Mouse (Mus musculus): ENCODE data around the gene Stx1a.
"Not testable (repeated sequence)": the region's sequence is repeated elsewhere in the genome, so short reads cannot be mapped to it uniquely, and the experiment has no call there.

Stx1a gene

DNA sequence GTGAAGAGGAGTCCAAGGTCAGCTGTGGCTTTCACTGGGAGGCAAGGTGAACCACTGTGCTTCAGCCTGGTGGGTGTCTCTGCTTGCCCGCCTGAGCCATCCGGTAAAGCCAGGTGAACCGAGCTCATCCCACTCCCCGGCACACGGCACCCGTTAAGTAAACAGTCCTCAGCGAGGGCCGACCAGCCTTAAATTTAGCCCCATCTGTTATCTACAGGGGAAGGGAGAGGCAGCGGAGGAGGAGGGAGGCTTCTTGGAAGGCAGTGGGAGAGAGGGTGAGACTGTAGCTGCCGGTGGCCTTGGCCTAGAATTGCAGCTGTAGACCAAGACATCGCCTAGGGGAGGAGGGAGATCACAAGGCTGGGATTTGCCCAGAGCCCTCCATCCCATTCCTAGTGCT, 17.5 kb downstream of the Stx1a start:
- peaks cover 34% of the 10 kb centered on the region for H3K36me3 ChIP-seq (ENCODE audit: insufficient read depth, low read length)

DNA sequence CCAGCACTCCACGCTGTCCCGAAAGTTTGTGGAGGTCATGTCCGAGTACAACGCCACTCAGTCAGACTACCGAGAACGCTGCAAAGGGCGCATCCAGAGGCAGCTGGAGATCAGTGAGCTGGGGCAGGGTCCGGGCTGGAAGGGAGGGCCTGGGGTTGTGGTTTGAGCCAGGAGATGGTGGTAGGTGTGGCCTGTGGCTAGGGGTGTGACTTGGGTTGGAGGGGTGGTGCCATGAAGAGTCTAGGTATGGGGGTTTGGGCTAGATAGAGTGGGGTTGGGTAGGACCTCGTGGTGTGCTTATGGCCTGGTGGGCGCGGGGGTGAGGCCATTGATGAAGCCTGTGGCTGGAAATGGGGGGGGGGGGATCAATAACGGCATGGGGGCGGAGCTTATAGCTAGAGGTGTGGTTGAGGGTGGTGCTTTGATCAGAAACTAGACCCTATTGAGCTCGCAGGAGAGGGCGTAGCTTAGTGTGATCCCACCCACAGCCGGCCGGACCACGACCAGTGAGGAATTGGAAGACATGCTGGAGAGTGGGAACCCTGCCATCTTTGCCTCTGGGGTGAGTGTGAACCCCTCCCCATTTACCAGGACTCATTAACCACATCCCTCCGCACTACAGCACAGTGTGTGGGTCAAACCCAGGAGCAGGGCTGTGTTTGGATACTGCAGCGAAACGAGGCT, 19.0 kb downstream of the Stx1a start:
- no peaks in the 10 kb centered on the region for H3K27me3 ChIP-seq (ENCODE audit: insufficient read depth, low read length)
- peak overlapping the region; percentile 80 for H3K4me3 ChIP-seq (replicated peaks; ENCODE audit: low read length)
- no peaks in the 10 kb centered on the region for H3K9me3 ChIP-seq (ENCODE audit: low read length)
- H3K4me1 ChIP-seq (replicated peaks; ENCODE audit: low read depth, low read length), result peaks cover 57% of the 10 kb centered on the region
- TF ChIP-seq CTCF (conservative IDR thresholded peaks at IDR 0.05; ENCODE audit: low read length) (no peak), POU5F1 (IDR thresholded peaks at IDR 0.05; ENCODE audit: borderline replicate concordance, low read length) (no peak), NANOG (IDR thresholded peaks at IDR 0.05; ENCODE audit: borderline replicate concordance, low read length) (no peak)
- H3K36me3 ChIP-seq (ENCODE audit: insufficient read depth, low read length), result peaks cover 44% of the 10 kb centered on the region

More for the DNA sequence above, 17.5 kb downstream of the Stx1a start:
- H3K27me3 ChIP-seq (ENCODE audit: insufficient read depth, low read length), result no peaks in the 10 kb centered on the region
- no peaks in the 10 kb centered on the region for H3K9me3 ChIP-seq (ENCODE audit: low read length)
- no peak overlapping the region for H3K4me3 ChIP-seq (replicated peaks; ENCODE audit: low read length)
- H3K4me1 ChIP-seq (replicated peaks; ENCODE audit: low read depth, low read length), result peaks cover 70% of the 10 kb centered on the region
- TF ChIP-seq POU5F1 (IDR thresholded peaks at IDR 0.05; ENCODE audit: borderline replicate concordance, low read length) (no peak), NANOG (IDR thresholded peaks at IDR 0.05; ENCODE audit: borderline replicate concordance, low read length) (no peak), CTCF (conservative IDR thresholded peaks at IDR 0.05; ENCODE audit: low read length) (no peak)

DNA sequence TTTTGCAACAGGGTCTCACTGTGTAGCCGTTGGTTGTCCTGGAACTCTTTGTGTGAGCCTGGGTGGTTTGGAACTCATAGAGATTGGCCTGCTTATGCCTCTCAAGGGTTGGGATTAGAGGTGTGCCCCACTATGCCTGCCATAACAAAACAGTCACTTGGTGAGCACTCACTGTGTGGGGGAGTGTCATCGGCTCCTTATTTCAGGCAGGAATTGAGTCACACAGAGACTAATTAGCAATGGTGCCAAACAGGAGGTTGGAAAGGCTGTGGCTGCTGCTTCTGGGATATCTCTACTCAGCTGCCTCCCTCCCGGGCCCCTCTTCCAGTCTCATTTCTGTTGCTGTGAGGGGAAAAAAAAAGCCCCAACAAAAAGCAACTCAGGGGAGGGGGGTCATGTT, 21.3 kb downstream of the Stx1a start:
- no peak overlapping the region for H3K4me3 ChIP-seq (replicated peaks; ENCODE audit: low read length)
- TF ChIP-seq POU5F1 (IDR thresholded peaks at IDR 0.05; ENCODE audit: borderline replicate concordance, low read length), result no peak
- no peak for TF ChIP-seq CTCF (conservative IDR thresholded peaks at IDR 0.05; ENCODE audit: low read length)
- no peak for TF ChIP-seq NANOG (IDR thresholded peaks at IDR 0.05; ENCODE audit: borderline replicate concordance, low read length)
- no peaks in the 10 kb centered on the region for H3K9me3 ChIP-seq (ENCODE audit: low read length)
- peaks cover 46% of the 10 kb centered on the region for H3K36me3 ChIP-seq (ENCODE audit: insufficient read depth, low read length)
- no peaks in the 10 kb centered on the region for H3K27me3 ChIP-seq (ENCODE audit: insufficient read depth, low read length)
- peaks cover 46% of the 10 kb centered on the region for H3K4me1 ChIP-seq (replicated peaks; ENCODE audit: low read depth, low read length)

DNA sequence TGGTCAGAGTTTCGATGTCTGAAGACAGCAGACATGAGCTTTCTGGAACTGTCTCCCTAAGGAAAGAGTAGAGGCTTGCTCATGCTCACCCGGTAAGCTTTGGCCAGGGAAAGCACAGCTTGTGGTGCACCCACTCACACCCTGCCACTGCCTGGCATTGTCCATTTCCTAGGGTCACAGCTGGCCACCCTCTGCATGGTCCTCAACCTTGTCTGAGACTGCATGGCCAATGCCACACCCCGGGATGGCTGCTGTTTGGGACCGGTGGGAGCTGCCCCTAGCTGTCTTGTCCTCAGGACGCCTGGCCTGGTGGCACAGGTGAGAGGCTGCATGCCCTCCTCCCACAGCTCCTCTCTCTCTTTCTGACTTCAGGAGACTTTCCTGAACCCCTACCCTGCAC, 25.3 kb downstream of the Stx1a start:
- TF ChIP-seq CTCF (conservative IDR thresholded peaks at IDR 0.05; ENCODE audit: low read length), result no peak
- TF ChIP-seq NANOG (IDR thresholded peaks at IDR 0.05; ENCODE audit: borderline replicate concordance, low read length), result no peak
- TF ChIP-seq POU5F1 (IDR thresholded peaks at IDR 0.05; ENCODE audit: borderline replicate concordance, low read length), result no peak
- no peaks in the 10 kb centered on the region for H3K9me3 ChIP-seq (ENCODE audit: low read length)

DNA sequence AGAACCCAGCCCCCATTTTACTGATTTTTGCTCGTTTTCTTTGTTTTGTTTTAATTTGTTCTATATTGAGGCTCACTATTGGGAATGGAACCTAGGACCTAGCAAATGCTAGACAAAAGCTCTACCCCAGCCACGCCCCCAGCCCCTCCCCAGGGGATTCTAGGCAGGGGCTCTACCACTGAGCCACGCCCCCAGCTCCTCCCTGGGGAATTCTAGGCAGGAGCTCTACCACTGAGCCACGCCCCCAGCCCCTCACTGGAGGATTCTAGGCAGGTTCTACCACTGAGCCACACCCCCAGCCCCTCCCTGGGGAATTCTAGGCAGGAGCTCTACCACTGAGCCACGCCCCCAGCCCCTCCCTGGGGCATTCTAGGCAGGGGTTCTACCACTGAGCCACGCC, 26.0 kb downstream of the Stx1a start:
- peaks cover 86% of the 10 kb centered on the region for H3K36me3 ChIP-seq (ENCODE audit: insufficient read depth, low read length)
- not testable (repeated sequence) for H3K4me3 ChIP-seq (replicated peaks; ENCODE audit: low read length); H3K27me3 ChIP-seq (ENCODE audit: insufficient read depth, low read length); H3K9me3 ChIP-seq (ENCODE audit: low read length)
- H3K4me1 ChIP-seq (replicated peaks; ENCODE audit: low read depth, low read length), result peaks cover 44% of the 10 kb centered on the region

More for the DNA sequence above, 25.3 kb downstream of the Stx1a start:
- Histone ChIP-seq H3K4me1 (replicated peaks; ENCODE audit: low read depth, low read length) (peaks cover 39% of the 10 kb centered on the region), H3K36me3 (ENCODE audit: insufficient read depth, low read length) (peaks cover 82% of the 10 kb centered on the region), H3K27me3 (ENCODE audit: insufficient read depth, low read length) (no peaks in the 10 kb centered on the region), H3K4me3 (replicated peaks; ENCODE audit: low read length) (no peak overlapping the region)

DNA sequence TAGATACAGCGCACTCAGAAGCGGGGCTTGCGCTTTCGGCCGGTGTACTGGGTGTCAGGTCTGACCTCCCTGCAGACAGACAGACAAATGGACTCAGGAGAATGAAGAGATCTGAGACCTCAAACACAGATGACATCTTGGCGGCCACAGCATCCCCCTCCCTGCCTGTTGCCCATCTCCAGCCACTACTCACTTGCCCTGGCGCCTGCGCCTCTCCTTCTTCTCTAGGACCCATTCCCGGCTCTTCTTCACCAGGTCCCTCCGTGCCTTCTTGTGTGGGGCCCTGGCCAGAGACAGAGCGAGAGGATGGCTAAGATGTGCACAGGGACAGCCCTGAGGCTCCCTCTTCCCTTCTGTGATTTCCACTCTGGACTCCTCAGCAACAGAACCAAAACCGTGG, 30.1 kb downstream of the Stx1a start:
- no peaks in the 10 kb centered on the region for H3K27me3 ChIP-seq (ENCODE audit: insufficient read depth, low read length)
- no peak overlapping the region for H3K4me3 ChIP-seq (replicated peaks; ENCODE audit: low read length)
- H3K4me1 ChIP-seq (replicated peaks; ENCODE audit: low read depth, low read length), result peaks cover 54% of the 10 kb centered on the region
- no peak for TF ChIP-seq POU5F1 (IDR thresholded peaks at IDR 0.05; ENCODE audit: borderline replicate concordance, low read length)
- TF ChIP-seq CTCF (conservative IDR thresholded peaks at IDR 0.05; ENCODE audit: low read length), result no peak
- no peak for TF ChIP-seq NANOG (IDR thresholded peaks at IDR 0.05; ENCODE audit: borderline replicate concordance, low read length)
- H3K9me3 ChIP-seq (ENCODE audit: low read length), result no peaks in the 10 kb centered on the region
- peaks cover 93% of the 10 kb centered on the region for H3K36me3 ChIP-seq (ENCODE audit: insufficient read depth, low read length)

DNA sequence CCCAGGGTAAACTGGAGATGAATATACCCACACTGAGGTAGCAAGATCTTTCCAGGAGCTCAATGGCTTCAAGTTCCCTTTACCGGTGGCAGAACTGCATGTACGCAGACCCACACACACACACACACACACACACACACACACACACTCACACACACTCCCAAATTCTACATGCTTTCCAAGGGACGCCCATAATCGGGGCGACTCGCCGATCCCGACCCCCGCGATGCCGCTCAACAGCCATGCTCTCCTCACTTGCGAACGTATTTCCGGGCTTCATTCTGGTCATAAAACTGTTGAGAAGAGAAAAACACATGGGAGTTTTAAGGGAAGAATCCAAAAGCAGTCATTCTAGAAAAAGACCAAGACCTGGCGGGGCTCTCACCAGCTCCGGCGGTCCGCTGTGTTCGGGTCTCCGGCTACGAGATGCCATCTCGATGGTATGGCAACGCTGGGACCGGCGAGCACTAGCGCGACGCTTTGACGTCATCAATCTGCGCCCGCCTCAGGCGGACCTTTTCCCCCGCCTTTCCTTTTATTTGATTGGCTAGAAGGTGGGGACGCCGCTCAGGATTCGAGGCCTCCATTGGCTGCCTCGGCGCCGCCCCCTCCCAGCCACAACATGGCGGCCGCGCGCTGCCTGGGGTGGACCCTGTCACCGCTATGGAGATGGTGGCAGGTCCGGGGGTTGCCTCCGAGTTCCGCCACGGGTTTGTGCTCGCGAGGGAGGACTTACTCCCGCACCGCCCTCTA, 40.5 kb downstream of the Stx1a start, which contains the start of gene Dnajc30:
Dnajc30 (plus strand) TSS at position 574 of the 753 bp plus-strand sequence.
- H3K9me3 ChIP-seq (ENCODE audit: low read length), result no peaks in the 10 kb centered on the region
- H3K4me1 ChIP-seq (replicated peaks; ENCODE audit: low read depth, low read length), result peaks cover 50% of the 10 kb centered on the region
- TF ChIP-seq NANOG (IDR thresholded peaks at IDR 0.05; ENCODE audit: borderline replicate concordance, low read length) (peak; percentile 50; the same call in 1 of the 2 replicates), POU5F1 (IDR thresholded peaks at IDR 0.05; ENCODE audit: borderline replicate concordance, low read length) (no peak)
- H3K36me3 ChIP-seq (ENCODE audit: insufficient read depth, low read length), result peaks cover 72% of the 10 kb centered on the region
- no peaks in the 10 kb centered on the region for H3K27me3 ChIP-seq (ENCODE audit: insufficient read depth, low read length)
- peak within 1 kb of the TSS; percentile 98 for H3K4me3 ChIP-seq (replicated peaks; ENCODE audit: low read length)

DNA sequence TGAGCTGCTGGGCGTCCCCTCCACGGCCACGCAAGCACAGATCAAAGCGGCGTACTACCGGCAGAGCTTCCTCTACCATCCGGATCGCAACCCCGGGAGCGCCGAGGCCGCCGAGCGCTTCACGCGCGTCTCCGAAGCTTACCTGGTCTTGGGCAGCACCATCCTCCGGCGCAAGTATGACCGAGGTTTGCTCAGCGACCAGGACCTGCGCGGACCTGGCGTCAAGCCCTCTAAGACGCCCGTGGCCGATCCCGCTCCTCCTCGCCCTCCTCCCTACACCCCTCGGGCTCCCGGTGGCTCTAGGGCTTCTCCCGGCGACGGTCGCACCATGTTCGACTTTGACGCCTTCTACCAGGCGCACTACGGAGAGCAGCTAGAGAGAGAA, 41.1 kb downstream of the Stx1a start:
- Histone ChIP-seq H3K9me3 (ENCODE audit: low read length) (no peaks in the 10 kb centered on the region), H3K4me3 (replicated peaks; ENCODE audit: low read length) (peak overlapping the region; percentile 98), H3K36me3 (ENCODE audit: insufficient read depth, low read length) (peaks cover 66% of the 10 kb centered on the region), H3K27me3 (ENCODE audit: insufficient read depth, low read length) (no peaks in the 10 kb centered on the region), H3K4me1 (replicated peaks; ENCODE audit: low read depth, low read length) (peaks cover 44% of the 10 kb centered on the region)
- no peak for TF ChIP-seq NANOG (IDR thresholded peaks at IDR 0.05; ENCODE audit: borderline replicate concordance, low read length)
- no peak for TF ChIP-seq CTCF (conservative IDR thresholded peaks at IDR 0.05; ENCODE audit: low read length)
- no peak for TF ChIP-seq POU5F1 (IDR thresholded peaks at IDR 0.05; ENCODE audit: borderline replicate concordance, low read length)

DNA sequence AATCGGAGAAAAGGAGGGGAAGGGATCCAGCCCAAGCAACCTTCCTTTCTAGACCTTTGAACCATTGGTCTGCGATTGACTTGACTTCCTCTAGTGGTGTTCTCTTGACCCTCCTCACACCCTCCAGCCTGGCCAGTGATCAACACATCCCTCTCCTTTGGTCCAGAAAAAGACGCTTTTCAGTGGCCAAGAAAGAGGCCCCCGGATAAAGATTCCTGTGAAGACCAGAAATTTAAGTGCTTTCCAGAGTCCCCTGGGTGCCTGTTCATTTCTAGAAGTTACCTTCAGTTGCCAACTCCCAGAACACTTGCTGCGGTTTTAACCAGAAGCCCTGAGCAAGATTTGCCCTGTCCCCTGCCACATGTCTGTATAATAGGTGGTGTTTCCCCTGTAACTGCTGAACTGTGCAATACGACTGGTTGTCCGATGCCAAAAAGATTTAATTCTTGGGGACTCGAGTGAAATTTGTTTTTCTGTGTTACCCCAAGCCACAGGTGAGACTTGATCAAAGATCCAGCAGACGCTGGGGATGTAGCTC, 41.7 kb downstream of the Stx1a start, which contains the start of gene Bud23:
Bud23 (minus strand) TSS at position 51 of the 538 bp plus-strand sequence.
- H3K27me3 ChIP-seq (ENCODE audit: insufficient read depth, low read length); H3K9me3 ChIP-seq (ENCODE audit: low read length): not testable (repeated sequence)
- peaks cover 60% of the 10 kb centered on the region for H3K36me3 ChIP-seq (ENCODE audit: insufficient read depth, low read length)
- H3K4me1 ChIP-seq (replicated peaks; ENCODE audit: low read depth, low read length), result peaks cover 40% of the 10 kb centered on the region
- peak within 1 kb of the TSS; percentile 98 for H3K4me3 ChIP-seq (replicated peaks; ENCODE audit: low read length)
